Mouse (Mus musculus) embryo, embryonic 11.5 days (tissue): ENCODE data around the gene Ltb.

Source experiments
- DNase-seq: peaks from one replicate; pipeline ENCODE4 v3.0.0-alpha.2; 2012; ENCODE audit warnings: low read depth, low spot score

The Ltb gene

DNA sequence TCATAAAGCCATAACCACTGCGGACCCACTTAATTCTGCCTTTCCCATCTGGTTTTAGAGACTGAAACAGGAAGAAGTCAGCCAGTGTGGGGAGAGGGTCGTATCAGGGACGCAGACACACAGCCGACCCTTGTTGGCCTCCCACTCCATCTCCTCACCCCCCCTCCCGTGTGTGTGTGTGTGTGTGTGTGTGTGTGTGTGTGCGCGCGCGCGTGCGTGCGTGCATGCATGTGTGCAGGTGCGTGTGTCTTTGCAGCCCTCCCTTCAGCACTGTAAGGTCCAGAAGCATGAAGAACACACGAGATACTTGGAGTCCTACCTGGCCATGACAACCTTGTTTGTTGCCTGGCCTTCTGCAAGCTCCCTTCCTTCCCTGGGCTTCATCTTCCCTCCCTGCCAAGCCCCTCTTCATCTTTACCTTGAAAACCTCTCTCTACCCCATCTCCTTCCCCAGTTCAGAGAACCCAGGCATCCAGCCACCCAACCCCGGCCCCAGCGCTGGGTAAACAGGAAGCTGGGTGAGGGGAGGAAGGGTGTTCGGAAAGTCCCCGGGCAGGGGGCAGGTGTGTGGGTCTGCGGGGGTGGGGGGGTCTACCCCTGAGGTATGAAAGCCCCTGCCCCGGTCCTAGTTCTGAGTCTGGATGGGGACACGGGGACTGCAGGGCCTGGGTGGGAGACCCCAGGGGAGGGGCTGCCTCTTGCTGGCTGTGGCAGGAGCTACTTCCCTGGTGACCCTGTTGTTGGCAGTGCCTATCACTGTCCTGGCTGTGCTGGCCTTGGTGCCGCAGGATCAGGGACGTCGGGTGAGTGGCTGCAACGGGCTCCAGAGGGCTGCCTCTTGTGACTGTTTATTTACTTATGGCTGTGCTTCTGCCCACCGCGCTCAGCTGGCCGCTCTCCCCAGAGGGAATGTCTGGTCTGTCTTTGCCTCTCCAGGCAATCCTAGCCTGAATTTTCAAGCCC is at the start of gene Ltb:
TSS of gene Ltb (plus strand) at position 559 of the 963 bp plus-strand sequence.
- DNase-seq, result no peak

DNA sequence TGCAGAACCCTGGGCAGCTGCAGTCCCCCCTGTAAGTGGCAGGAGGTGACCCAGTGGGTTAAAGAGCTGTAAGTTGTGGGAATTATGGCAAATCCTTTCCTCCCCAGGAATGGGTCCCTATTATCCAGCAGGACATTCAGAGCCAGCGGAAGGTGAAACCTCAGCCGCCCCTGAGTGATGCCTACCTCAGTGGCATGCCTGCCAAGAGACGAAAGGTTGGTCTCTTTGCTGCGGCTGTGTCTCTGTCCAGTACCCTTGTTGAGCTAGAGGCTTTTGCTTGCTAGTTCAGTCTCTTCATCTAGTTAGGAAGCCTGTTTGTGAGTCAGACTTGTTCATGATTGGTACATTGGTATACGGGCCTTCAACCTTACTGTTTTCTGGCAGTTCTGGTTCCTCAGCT is 48.1 kb upstream of the Ltb start:
- no peak for DNase-seq

GRCm38 (mm10) chr17:35147348-35147747 is 46.9 kb upstream of the Ltb start:
- no peak for DNase-seq

DNA sequence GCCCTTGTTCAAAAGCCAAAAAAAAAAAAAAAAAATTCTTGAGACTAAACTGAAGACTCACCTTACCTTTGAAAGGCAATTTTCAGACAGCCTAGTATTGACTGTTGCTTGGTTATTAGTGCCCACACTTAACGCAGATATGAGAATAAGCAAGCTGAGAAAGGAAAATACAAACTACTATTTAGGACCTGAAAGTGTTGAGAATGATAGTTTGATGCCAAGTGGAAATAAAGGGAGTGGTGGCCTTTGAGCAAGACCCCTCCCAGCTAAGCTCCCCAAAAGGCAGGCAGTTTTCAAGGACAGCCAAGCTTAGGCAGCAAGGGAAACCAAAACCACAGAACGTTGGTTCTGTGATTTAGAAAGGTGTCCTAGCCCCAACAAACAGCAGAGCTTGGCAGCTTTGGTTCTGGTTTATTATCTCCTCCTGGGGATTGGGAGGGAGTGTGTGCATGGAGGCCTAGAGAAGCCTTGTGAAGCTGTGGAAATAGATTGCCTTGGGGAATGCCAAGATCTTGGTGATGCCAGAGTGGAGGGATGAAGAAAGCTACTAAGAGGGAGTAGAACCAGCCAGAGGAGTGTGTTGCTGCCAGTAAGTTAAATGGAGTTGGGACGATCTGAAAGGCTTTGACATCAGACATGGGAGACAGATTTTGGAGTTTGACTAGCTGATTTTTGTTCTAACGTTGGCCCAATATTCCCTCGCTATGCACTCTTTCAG is 46.2 kb upstream of the Ltb start:
- no peak for DNase-seq

DNA sequence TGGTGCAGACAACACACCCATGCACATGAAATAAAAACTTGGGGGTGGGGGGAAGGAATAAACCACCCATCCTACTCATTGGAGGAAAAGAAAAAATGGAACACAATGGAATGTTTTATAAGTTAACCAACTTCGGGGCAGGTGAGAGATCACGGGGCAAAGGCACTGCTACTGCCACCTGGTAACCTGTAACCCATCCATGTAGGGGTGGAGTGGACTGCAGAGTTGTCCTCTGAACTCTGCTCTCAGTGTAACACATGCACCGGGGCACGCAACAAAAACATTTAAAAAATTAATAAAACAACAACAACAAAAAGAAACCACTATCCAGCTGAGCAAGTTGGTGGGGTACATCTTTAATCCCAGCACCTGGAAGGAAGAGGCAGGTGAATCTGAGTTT is 42.1 kb upstream of the Ltb start:
- no peak for DNase-seq

GRCm38 (mm10) chr17:35153077-35153476 is 41.2 kb upstream of the Ltb start:
- no peak for DNase-seq

DNA sequence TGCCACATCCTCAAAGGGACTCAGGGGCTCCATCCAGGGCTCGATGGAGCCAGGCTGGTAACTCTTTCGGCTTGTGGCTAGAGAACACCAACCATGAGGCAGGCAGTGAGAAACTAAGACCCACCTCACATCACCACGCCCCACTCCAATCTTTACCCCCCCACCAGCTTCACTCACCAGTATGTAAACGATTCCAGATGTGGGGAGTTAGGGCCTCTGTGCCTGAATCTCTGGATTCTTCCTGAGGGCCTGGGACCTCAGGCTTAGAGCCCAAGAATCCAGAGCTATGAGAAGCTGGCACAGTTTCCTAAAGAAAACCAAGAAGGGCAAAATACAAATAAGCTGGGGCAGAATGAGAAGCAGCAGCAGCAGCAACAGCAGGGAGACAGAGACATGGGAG is 40.3 kb upstream of the Ltb start:
- no peak for DNase-seq

- DNase-seq, result no peak
These were observed 39.6 kb upstream of the Ltb start for GRCm38 (mm10) chr17:35154616-35155015.

DNA sequence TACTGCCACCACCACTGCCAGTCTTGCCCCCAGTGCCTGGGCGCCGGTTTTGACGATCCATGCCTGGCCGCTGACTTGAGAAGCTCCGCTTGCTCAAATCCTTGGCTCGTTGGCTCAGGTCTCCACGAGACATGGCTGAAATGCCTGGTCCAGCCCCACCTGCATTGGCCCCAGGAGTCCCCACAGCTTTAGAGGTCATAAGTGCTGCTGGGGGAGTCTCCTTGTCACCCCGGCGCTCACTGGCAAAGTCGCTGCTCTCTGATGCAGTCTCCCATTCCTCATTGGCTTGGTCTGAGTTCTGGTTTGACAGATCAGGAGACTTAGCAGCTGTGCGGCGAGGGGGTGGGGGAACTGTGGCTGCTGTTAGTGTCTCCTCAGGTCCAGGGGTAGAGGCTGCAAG is 38.8 kb upstream of the Ltb start:
- DNase-seq, result no peak

GRCm38 (mm10) chr17:35156461-35157200 is 37.6 kb upstream of the Ltb start:
- no peak for DNase-seq

- DNase-seq, result no peak
These were observed 37.0 kb upstream of the Ltb start for GRCm38 (mm10) chr17:35157254-35157653.

DNA sequence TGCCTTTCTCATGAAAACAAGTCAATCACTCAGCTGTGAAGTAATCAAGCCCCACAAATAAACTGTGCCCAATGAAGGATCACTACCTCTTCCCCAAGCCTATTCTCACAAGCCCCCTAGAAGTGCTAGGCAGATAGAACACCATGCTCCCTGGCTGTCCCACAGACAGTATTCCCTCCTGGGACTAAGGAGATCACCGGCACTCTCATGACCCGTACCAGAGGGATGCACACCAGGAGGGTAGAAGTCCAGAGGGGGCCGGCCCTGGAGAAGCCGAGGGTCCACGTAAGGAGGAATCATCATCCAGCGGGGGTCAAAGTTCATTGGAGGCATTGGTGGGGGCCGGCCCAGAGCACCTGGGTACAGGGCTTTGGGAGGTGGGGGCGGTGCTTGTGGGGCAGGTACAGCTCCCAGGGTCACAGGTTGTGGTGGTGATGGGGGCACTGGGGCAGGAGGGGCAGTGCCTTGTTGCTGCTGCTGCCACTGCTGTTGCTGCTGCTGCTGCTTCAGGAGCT is 36.5 kb upstream of the Ltb start:
- DNase-seq, result no peak

GRCm38 (mm10) chr17:35158850-35159593 is 35.2 kb upstream of the Ltb start:
- no peak for DNase-seq

- DNase-seq, result no peak
These were observed 34.6 kb upstream of the Ltb start for GRCm38 (mm10) chr17:35159638-35160037.

DNA sequence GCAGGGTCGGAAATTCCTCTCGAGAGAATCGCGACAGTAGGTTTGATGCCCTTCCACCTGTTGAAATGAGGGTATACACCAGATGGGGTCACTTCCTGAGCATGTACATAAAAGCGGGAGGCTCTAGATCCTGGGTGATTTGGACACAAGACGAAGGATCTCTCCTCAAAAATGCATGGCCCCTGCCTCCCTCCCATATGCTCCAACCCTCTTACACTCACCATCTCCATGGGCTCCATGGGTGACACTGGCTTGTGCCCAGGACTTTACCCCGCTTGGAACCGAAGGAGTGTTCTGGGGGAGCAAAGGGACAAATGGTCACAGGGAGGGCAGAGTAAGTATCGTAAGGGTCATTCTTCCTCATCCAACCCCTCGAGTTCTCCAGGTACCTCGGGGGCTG is 32.8 kb upstream of the Ltb start:
- no peak for DNase-seq

GRCm38 (mm10) chr17:35162121-35162520 is 32.1 kb upstream of the Ltb start:
- DNase-seq, result no peak

DNA sequence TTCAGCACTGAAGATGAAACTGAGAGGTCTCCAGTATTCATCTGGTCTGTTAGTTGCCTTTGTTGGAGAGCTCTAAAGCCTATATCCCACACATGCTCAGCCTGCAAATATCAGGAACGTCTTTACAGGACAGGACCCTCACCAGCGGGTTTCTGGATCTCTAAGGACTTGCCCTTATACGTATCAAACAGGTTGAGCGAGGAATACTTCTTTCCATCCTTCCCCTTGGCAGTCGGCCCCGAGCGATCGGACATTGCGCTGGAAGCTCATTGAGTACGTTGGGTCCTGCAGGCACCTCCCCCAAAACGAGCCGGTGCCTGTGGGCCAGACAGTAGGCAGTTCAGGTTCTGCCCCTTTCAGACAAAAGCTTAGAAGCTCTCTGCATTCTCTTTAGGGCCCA is 31.5 kb upstream of the Ltb start:
- DNase-seq, result no peak

DNA sequence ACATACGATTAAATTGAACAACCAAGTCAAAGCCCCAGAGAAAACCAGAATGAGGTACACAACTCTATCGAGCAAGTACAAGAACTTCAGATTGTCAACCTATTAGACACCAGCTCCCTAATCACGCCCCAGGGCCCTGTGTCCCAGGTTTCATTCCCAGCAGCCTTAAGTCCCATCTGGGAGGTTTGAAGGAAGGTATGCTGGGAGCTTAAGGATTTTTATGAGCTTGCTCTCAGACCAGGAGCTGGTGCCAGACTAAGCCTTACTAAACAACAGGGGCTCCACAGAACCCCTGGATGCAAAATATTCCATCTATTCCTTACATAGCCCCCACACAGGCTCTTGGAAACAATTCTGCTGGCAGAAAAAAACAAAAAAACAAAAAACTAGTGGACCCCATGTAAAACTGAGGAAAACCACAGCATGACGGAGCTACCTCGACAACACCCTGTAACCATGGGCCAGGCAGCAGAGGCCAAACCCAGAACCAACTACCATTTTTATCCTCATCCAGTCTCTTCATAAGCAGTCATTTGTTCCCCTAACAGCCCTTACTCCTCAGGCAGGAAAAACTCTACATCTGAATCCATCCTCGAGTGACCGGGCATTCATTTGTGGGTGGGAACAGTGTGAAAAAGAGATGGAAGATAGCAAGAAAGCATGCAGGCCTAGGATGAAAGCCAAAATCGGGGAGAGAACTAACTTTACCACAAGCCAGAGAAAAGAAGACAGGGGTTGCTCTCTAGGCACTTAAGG is 30.7 kb upstream of the Ltb start:
- no peak for DNase-seq

DNA sequence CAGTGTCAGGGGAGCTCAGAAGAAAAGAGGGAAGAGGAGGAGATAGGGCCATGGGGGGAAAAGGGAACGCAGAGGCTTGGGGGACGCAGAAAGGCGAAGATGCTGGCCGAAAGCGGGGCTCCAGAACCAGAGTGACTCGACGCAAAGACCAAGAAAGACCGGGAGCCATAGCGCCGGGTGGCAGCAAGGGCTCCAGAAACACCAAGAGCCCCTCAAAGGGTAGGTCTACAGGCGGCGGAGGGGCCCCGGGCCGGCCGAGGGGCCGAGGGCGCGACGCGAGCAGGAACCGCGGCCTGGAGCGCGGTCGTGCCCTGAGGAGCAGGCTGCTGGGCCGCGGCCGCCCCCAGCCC is 30.0 kb upstream of the Ltb start:
- DNase-seq, result no peak

- peak; percentile 98 for DNase-seq
These were observed 29.4 kb upstream of the Ltb start, which contains the start of gene Prrc2a for GRCm38 (mm10) chr17:35164568-35165450. TSS of gene Prrc2a (minus strand) at chr17:35164897.
